Comparison of ENCODE assay signal across 9 mouse cellular contexts in the genomic region with DNA sequence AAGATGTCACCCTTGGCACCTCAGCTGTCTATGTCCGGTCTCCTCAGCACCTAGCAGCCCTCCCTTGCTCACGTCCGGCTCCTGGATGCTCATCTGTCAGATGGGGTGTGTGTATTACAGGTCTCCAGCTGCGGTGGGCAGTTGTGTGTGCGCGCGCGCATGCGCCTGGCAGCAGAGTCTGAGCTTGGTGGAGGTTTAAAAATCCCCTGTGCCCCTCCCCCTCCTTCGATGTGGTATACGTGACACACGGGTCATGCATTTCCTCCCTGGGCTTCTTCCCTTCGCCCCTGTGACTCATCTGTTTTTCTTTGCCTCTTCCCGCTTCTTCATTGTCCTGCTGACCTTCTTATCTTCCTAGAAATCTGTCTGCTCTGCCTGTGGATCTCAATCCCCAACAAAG. TPM values are rescaled to one million over a fixed set of nuclear protein-coding genes. Genes with fewer than 3 reads are reported as not detected.
A peak's percentile ranks its signal among the peaks of the same experiment; 100 is the strongest.
DNase-seq lines count a peak whose midpoint lies in the region; ATAC-seq and TF ChIP-seq lines count a peak whose summit lies in the region.
"Had no signal": no experiment of that assay in that cellular context is flagged by ENCODE, and none has a peak within 500 bp of the region (broad histone marks: within the 10 kb centered on the region; RNA-seq: fewer than 3 reads in every experiment).

No protein-coding gene starts in this region.

- H3K27me3 ChIP-seq in liver, postnatal 0 days (ENCODE audit: insufficient read depth, low read length): no peaks in the 10 kb centered on the region
- H3K27me3 ChIP-seq: midbrain, embryonic 12.5 days had no signal

- H3K9ac ChIP-seq in liver, postnatal 0 days (replicated peaks): no peak overlapping the region
- H3K9ac ChIP-seq: midbrain, embryonic 12.5 days had no signal

- DNase-seq in adrenal gland, adult 2 months: peak; percentile 39
- DNase-seq in adrenal gland, adult 8-10 months: no peak
- peak; percentile 89 for DNase-seq in ES-CJ7 (ENCODE audit: low read depth, low spot score)
- DNase-seq in liver, postnatal 0 days: peak; percentile 48
- peak; percentile 43 for DNase-seq in retina, postnatal 1 day
- DNase-seq in cerebellum, postnatal 4 days (ENCODE audit: low spot score in 2 of 2): no peak

- H3K36me3 ChIP-seq in liver, postnatal 0 days (replicated peaks; ENCODE audit: insufficient read depth, low read length): no peaks in the 10 kb centered on the region

- peak overlapping the region; percentile 10 for H3K4me2 ChIP-seq in liver, postnatal 0 days (ENCODE audit: low read depth, low read length)
- H3K4me2 ChIP-seq: midbrain, embryonic 12.5 days had no signal

- peak; percentile 79 for ATAC-seq in granulocyte monocyte progenitor cell, adult 5-6 weeks (replicated peaks; ENCODE audit: poor library complexity, severe bottlenecking)
- ATAC-seq in liver, postnatal 0 days: peak; percentile 56; the same call in 1 of the 2 replicates
- ATAC-seq in erythroid progenitor cell, adult 5-6 weeks (replicated peaks; ENCODE audit: low FRiP score, poor library complexity, severe bottlenecking): no peak

- WGBS in liver, postnatal 0 days (ENCODE audit: insufficient replicate concordance): 17% methylated on average over 14 of the region's 14 CpGs

- H3K4me3 ChIP-seq in liver, postnatal 0 days (ENCODE audit: low read depth, low read length): no peak overlapping the region
- H3K4me3 ChIP-seq: midbrain, embryonic 12.5 days had no signal

- peaks cover 11% of the 10 kb centered on the region for H3K4me1 ChIP-seq in liver, postnatal 0 days (ENCODE audit: insufficient read depth)
- H3K4me1 ChIP-seq: midbrain, embryonic 12.5 days had no signal

- H3K27ac ChIP-seq in liver, postnatal 0 days (ENCODE audit: low read depth): peak overlapping the region; percentile 57
- H3K27ac ChIP-seq: midbrain, embryonic 12.5 days had no signal

- TF ChIP-seq EP300 in liver, postnatal 0 days (IDR thresholded peaks at IDR 0.05; ENCODE audit: low read depth): no peak

- TF ChIP-seq CTCF in liver, postnatal 0 days (IDR thresholded peaks at IDR 0.05; ENCODE audit: low read depth): no peak

- H3K9me3 ChIP-seq in liver, postnatal 0 days (ENCODE audit: low read length): no peaks in the 10 kb centered on the region
- H3K9me3 ChIP-seq: midbrain, embryonic 12.5 days had no signal

RNA-seq across cellular contexts. Expression of a gene that starts 14.6 kb away (rescaled TPM):
- total RNA-seq in adrenal gland, adult 2 months (2021): 10 to 100 TPM; 38.7 to 47.7 TPM
- 17.1 and 17.8 TPM in 2 replicates for polyA plus RNA-seq in adrenal gland, adult 2 months (2012; rRNA removed)
- 10 to 100 TPM; 44.4 to 49.4 (median 48.5) TPM for total RNA-seq in adrenal gland, adult 8-10 months (2022)
- total RNA-seq in granulocyte monocyte progenitor cell, adult 5-6 weeks (2014; fragmentation: Nextera tagmentation): 20.3 and 31.4 TPM in 2 replicates
- total RNA-seq in granulocyte monocyte progenitor cell, adult 5-6 weeks (2017): 19.2 and 20.8 TPM in 2 replicates
- polyA plus RNA-seq in liver, postnatal 0 days (2015; fragmentation: Nextera tagmentation; extraction: Ambion mirVana): 8.5 and 8.6 TPM in 2 replicates
- 15.5 and 18.9 TPM in 2 replicates for total RNA-seq in erythroid progenitor cell, adult 5-6 weeks (2015; ENCODE audit: low replicate concordance)
- total RNA-seq in erythroid progenitor cell, adult 5-6 weeks (2017; ENCODE audit: low replicate concordance): 18.1 and 23.0 TPM in 2 replicates

RNA-seq across cellular contexts. Expression of a gene that starts 16.4 kb away (rescaled TPM):
- total RNA-seq in adrenal gland, adult 2 months (2021): 10 to 100 TPM in 1 of 2 experiments, 1 to 10 TPM in 1; 6.8 to 20.2 TPM
- polyA plus RNA-seq in adrenal gland, adult 2 months (2012; rRNA removed): not detected in 2 replicates
- total RNA-seq in adrenal gland, adult 8-10 months (2022): 10 to 100 TPM in 3 of 4 experiments, 1 to 10 TPM in 1; 8.7 to 29.0 (median 17.7) TPM
- total RNA-seq in granulocyte monocyte progenitor cell, adult 5-6 weeks (2014; fragmentation: Nextera tagmentation): 39.4 TPM in 1 of 2 replicates, not detected in the other
- total RNA-seq in granulocyte monocyte progenitor cell, adult 5-6 weeks (2017): not detected in 2 replicates
- not detected in 2 replicates for polyA plus RNA-seq in liver, postnatal 0 days (2015; fragmentation: Nextera tagmentation; extraction: Ambion mirVana)
- 43.2 TPM in 1 of 2 replicates, not detected in the other for total RNA-seq in erythroid progenitor cell, adult 5-6 weeks (2015; ENCODE audit: low replicate concordance)
- not detected in 2 replicates for total RNA-seq in erythroid progenitor cell, adult 5-6 weeks (2017; ENCODE audit: low replicate concordance)

RNA-seq across cellular contexts. Expression of a gene that starts 35.8 kb away (rescaled TPM):
- total RNA-seq in adrenal gland, adult 2 months (2021): 100 to 1,000 TPM; 144 to 366 TPM
- 159 and 166 TPM in 2 replicates for polyA plus RNA-seq in adrenal gland, adult 2 months (2012; rRNA removed)
- 100 to 1,000 TPM; 141 to 245 (median 164) TPM for total RNA-seq in adrenal gland, adult 8-10 months (2022)
- 195 and 214 TPM in 2 replicates for total RNA-seq in granulocyte monocyte progenitor cell, adult 5-6 weeks (2014; fragmentation: Nextera tagmentation)
- 361 and 380 TPM in 2 replicates for total RNA-seq in granulocyte monocyte progenitor cell, adult 5-6 weeks (2017)
- 64.3 and 65.7 TPM in 2 replicates for polyA plus RNA-seq in liver, postnatal 0 days (2015; fragmentation: Nextera tagmentation; extraction: Ambion mirVana)
- 287 and 355 TPM in 2 replicates for total RNA-seq in erythroid progenitor cell, adult 5-6 weeks (2015; ENCODE audit: low replicate concordance)
- 402 and 410 TPM in 2 replicates for total RNA-seq in erythroid progenitor cell, adult 5-6 weeks (2017; ENCODE audit: low replicate concordance)

RNA-seq across cellular contexts. Expression of a gene that starts 44.9 kb away (rescaled TPM):
- total RNA-seq in adrenal gland, adult 2 months (2021): 10 to 100 TPM; 41.8 to 45.8 TPM
- 20.0 and 21.3 TPM in 2 replicates for polyA plus RNA-seq in adrenal gland, adult 2 months (2012; rRNA removed)
- total RNA-seq in adrenal gland, adult 8-10 months (2022): 10 to 100 TPM; 32.7 to 41.0 (median 38.4) TPM
- total RNA-seq in granulocyte monocyte progenitor cell, adult 5-6 weeks (2014; fragmentation: Nextera tagmentation): 34.9 and 40.9 TPM in 2 replicates
- total RNA-seq in granulocyte monocyte progenitor cell, adult 5-6 weeks (2017): 32.7 and 40.0 TPM in 2 replicates
- polyA plus RNA-seq in liver, postnatal 0 days (2015; fragmentation: Nextera tagmentation; extraction: Ambion mirVana): 27.0 and 27.5 TPM in 2 replicates
- total RNA-seq in erythroid progenitor cell, adult 5-6 weeks (2015; ENCODE audit: low replicate concordance): 13.8 and 15.5 TPM in 2 replicates
- total RNA-seq in erythroid progenitor cell, adult 5-6 weeks (2017; ENCODE audit: low replicate concordance): 3.8 and 11.3 TPM in 2 replicates

RNA-seq across cellular contexts. Expression of a gene that starts 45.7 kb away (rescaled TPM):
- 10 to 100 TPM in 1 of 2 experiments, 1 to 10 TPM in 1; 7.6 to 12.4 TPM for total RNA-seq in adrenal gland, adult 2 months (2021)
- polyA plus RNA-seq in adrenal gland, adult 2 months (2012; rRNA removed): 8.1 and 8.2 TPM in 2 replicates
- 10 to 100 TPM in 3 of 4 experiments, 1 to 10 TPM in 1; 8.5 to 13.0 (median 11.6) TPM for total RNA-seq in adrenal gland, adult 8-10 months (2022)
- not detected in 2 replicates for total RNA-seq in granulocyte monocyte progenitor cell, adult 5-6 weeks (2014; fragmentation: Nextera tagmentation)
- total RNA-seq in granulocyte monocyte progenitor cell, adult 5-6 weeks (2017): not detected in 2 replicates
- polyA plus RNA-seq in liver, postnatal 0 days (2015; fragmentation: Nextera tagmentation; extraction: Ambion mirVana): 0.12 and 0.14 TPM in 2 replicates
- total RNA-seq in erythroid progenitor cell, adult 5-6 weeks (2015; ENCODE audit: low replicate concordance): not detected in 2 replicates
- total RNA-seq in erythroid progenitor cell, adult 5-6 weeks (2017; ENCODE audit: low replicate concordance): not detected in 2 replicates

Comparison
In these comparisons a context has a peak if more than half of its experiments do, and no peak if none do; other contexts are left out.
1. DNase-seq: peak in adrenal gland, adult 2 months (single experiment), ES-CJ7 (single experiment), liver, postnatal 0 days (single experiment) and retina, postnatal 1 day (single experiment); none in adrenal gland, adult 8-10 months (single experiment) and cerebellum, postnatal 4 days (0 of 2).